Mouse (Mus musculus) forebrain, embryonic 15.5 days (tissue): Measurements from ENCODE around the gene Zbtb20. TPM values are rescaled to one million over a fixed set of nuclear protein-coding genes. Genes with fewer than 3 reads are reported as not detected.

Experiments
- ATAC-seq: fragments of 200-750 bp; cut with Nextera tagmentation; replicated peaks from 2 replicates; pipeline ENCODE4 v1.8.0; 2017; ENCODE audit warnings: mild to moderate bottlenecking, moderate TSS enrichment, moderate library complexity
- H3K27ac ChIP-seq: fragments of 300-500 bp; sonication (generic); replicated peaks from 2 replicates; pipeline ENCODE4 v1.5.1; 2015; ENCODE audit warnings: mild to moderate bottlenecking, inconsistent platforms
- H3K27me3 ChIP-seq: fragments of 300-500 bp; sonication (generic); 2 replicates; pipeline ENCODE4 v1.6.1; 2015; ENCODE audit warnings: inconsistent platforms
- H3K36me3 ChIP-seq: fragments of 300-500 bp; sonication (generic); 2 replicates; pipeline ENCODE4 v1.6.1; 2015; ENCODE audit warnings: mild to moderate bottlenecking, inconsistent platforms
- H3K4me1 ChIP-seq: fragments of 300-500 bp; sonication (generic); 2 replicates; pipeline ENCODE4 v1.6.1; 2015; ENCODE audit warnings: inconsistent platforms
- H3K4me2 ChIP-seq: fragments of 300-500 bp; sonication (generic); replicated peaks from 2 replicates; pipeline ENCODE4 v1.6.1; 2015; ENCODE audit warnings: mild to moderate bottlenecking, inconsistent platforms
- H3K4me3 ChIP-seq: fragments of 300-500 bp; sonication (generic); 2 replicates; pipeline ENCODE4 v1.5.1; 2015; ENCODE audit warnings: mild to moderate bottlenecking, inconsistent platforms
- H3K9ac ChIP-seq: fragments of 300-500 bp; sonication (generic); replicated peaks from 2 replicates; pipeline ENCODE4 v1.6.1; 2015; ENCODE audit warnings: mild to moderate bottlenecking, inconsistent platforms
- H3K9me3 ChIP-seq: fragments of 300-500 bp; sonication (generic); 2 replicates; pipeline ENCODE4 v1.6.1; 2016; ENCODE audit warnings: inconsistent platforms
- WGBS: fragments of 180-500 bp; shearing (Covaris S2); methylation state at CpG from one replicate; pipeline ENCODE4 v1.1.7; 2015; ENCODE audit warnings: mixed read lengths; 5-methylcytosine and 5-hydroxymethylcytosine counted together
- polyA plus RNA-seq: library from polyadenylated mRNA; unstranded; fragments of >200 nt; fragmentation: Nextera tagmentation; extraction: Ambion mirVana; gene quantifications from 2 replicates; pipeline ENCODE4 v1.2.1, GENCODE M21; 2015

Gene Zbtb20
- polyA plus RNA-seq, 1 experiment from 2014 or later, result 143 TPM

DNA sequence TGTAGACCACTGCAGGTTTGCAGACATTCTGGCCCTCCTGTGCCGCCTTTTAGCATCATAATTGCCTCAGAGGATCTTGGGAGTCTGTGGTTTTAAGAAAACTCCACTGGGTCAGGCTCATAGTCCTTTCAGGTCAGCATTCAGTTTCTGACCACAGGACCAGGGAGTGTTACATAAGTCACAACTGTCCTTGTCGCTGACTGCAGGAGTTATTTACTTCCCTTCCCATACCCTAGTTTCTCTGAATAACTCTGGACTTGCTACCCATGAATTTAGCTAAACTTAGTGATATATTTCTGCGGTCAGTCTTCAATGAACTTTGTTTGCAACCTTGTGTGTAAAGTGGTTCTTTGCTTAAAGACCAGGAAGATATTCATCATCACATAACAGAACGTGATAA, 669.6 kb downstream of the Zbtb20 start:
- H3K4me2 ChIP-seq, result no peak overlapping the region
- no peaks in the 10 kb centered on the region for H3K27me3 ChIP-seq
- no peak for ATAC-seq
- no peak overlapping the region for H3K4me3 ChIP-seq
- no peaks in the 10 kb centered on the region for H3K9me3 ChIP-seq
- H3K4me1 ChIP-seq, result peaks cover 49% of the 10 kb centered on the region
- no peak overlapping the region for H3K9ac ChIP-seq
- H3K27ac ChIP-seq, result no peak overlapping the region
- H3K36me3 ChIP-seq, result no peaks in the 10 kb centered on the region
- WGBS, result 94% methylated on average over 4 of the region's 4 CpGs

DNA sequence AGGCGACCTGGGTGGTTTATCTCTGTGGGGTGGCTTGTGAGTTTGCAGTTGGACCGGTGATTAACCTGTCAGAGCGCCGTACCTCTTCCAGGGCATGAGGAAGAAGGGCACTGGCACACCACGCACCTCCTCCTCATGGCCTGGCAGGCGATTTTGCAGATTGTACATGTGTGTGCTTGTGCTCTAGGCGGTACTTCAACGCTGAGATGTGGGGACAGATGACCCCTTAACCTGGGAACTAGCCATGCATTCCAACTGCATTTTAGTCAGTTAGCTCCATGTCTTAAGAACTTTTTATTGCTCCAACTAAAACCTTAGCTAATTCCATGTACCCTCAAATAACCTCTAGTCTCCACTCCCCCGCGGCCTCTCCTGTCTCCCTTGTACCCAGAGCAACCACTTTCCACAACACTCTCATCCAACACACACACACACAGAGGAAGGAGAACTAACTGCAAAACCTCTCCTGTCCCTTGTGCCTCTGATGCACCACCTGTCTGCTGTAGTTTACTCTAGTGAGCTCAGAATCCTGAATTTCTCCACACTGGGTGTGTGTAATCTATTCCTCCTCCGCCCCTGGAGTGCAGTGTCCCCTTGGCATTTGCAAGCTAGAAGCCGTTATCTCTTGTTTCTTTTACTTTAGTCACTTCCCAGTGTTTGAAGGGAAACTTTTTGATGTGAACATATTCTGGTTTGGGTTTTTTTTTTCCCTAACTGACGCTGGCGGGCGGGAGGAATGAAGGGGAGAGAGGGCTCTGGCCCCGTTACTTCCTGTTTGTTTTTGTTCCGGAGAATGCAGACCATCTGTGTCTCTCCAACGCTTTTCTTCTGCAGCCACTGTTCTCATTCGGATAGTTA, 671.9 kb downstream of the Zbtb20 start:
- Histone ChIP-seq H3K27ac (peak overlapping the region; percentile 66), H3K36me3 (no peaks in the 10 kb centered on the region), H3K27me3 (no peaks in the 10 kb centered on the region), H3K4me1 (peaks cover 51% of the 10 kb centered on the region), H3K9ac (no peak overlapping the region), H3K4me2 (no peak overlapping the region), H3K9me3 (no peaks in the 10 kb centered on the region), H3K4me3 (no peak overlapping the region)
- ATAC-seq, result peak; percentile 67
- WGBS, result 27% methylated on average over 19 of the region's 19 CpGs

DNA sequence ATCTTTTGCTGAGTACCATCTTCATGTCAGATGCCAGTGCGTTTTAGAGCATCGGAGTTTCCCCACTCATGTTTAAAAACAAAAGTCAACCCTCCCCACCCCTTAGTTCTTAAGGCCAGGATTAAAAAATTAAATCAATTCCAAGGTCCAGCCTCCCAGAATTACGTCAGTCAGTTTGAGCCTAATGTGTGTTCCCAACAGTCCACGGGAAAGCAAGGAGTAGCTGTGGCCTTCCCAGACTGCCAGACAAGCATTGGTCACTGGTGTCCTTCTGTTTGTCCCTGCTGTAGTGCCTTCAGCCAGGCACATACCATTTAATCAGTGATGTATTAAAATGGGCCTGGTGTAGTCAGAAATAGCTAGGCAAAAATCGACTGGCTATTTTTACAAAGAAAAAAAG, 673.1 kb downstream of the Zbtb20 start:
- no peak overlapping the region for H3K4me3 ChIP-seq
- no peak overlapping the region for H3K4me2 ChIP-seq
- 55% methylated on average over 5 of the region's 5 CpGs for WGBS
- peak overlapping the region; percentile 66; the same call in 1 of the 2 replicates for H3K27ac ChIP-seq
- H3K9ac ChIP-seq, result no peak overlapping the region
- ATAC-seq, result no peak
- H3K27me3 ChIP-seq, result no peaks in the 10 kb centered on the region
- H3K9me3 ChIP-seq, result no peaks in the 10 kb centered on the region
- H3K4me1 ChIP-seq, result peaks cover 56% of the 10 kb centered on the region
- no peaks in the 10 kb centered on the region for H3K36me3 ChIP-seq

DNA sequence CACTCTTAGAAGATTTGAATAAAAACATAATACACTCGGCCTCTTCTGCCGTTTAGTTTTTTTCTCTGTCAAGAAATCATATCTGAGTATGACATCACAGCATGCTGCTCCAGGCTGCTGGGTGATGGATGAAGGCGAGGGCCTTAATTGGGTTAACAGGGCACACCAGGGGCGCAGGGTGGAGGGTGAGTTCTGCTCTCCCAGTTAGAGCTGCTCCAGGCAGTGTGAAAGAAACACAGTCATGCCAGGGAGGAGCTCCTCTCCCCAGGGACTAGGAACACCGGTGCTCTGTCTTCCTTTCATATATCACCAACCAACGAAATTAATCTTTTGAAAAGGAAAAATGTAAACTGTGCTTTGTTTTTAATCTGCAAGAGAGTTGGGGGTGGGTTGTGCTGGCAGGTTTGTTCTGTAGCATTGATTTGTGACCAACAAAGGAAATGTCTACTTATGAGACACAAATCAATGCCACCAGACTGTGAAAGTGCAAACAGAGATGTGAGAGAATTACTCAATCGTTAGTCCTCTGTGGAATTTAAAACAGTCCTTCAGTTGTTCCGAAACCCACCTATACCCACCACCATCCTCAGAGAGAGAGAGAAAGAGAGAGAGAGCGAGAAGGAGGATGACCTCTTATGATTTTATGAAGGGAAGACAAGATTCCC, 673.9 kb downstream of the Zbtb20 start:
- Histone ChIP-seq H3K4me3 (no peak overlapping the region), H3K4me2 (no peak overlapping the region), H3K27ac (peak overlapping the region; percentile 3; the same call in 1 of the 2 replicates), H3K27me3 (no peaks in the 10 kb centered on the region), H3K4me1 (peaks cover 57% of the 10 kb centered on the region), H3K9ac (no peak overlapping the region), H3K36me3 (no peaks in the 10 kb centered on the region), H3K9me3 (no peaks in the 10 kb centered on the region)
- ATAC-seq, result no peak
- 41% methylated on average over 9 of the region's 9 CpGs for WGBS

DNA sequence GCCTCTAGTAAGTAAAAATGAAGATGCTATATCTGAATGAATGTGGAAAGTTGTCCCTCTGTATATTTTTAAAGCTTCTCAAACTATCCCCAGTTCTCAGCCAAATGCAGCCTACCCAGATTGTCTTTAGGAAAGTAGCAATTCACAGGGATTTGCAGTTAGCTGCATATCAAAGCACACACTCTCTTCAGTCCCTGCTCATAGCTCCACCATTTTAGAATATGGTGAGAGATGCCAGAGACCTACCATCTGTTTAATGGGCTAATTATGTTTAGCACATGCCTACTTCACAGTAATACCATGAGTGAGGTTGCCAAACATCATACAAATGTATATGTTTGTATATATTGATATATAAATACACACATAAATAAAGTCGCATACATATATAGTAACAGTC, 676.8 kb downstream of the Zbtb20 start:
- no peak overlapping the region for H3K4me3 ChIP-seq
- H3K9me3 ChIP-seq, result no peaks in the 10 kb centered on the region
- H3K9ac ChIP-seq, result no peak overlapping the region
- peak; percentile 57; the same call in 1 of the 2 replicates for ATAC-seq
- H3K27ac ChIP-seq, result no peak overlapping the region
- H3K4me1 ChIP-seq, result peaks cover 44% of the 10 kb centered on the region
- H3K27me3 ChIP-seq, result no peaks in the 10 kb centered on the region
- no peak overlapping the region for H3K4me2 ChIP-seq
- WGBS, result 90% methylated on average over 1 of the region's 1 CpGs
- no peaks in the 10 kb centered on the region for H3K36me3 ChIP-seq

DNA sequence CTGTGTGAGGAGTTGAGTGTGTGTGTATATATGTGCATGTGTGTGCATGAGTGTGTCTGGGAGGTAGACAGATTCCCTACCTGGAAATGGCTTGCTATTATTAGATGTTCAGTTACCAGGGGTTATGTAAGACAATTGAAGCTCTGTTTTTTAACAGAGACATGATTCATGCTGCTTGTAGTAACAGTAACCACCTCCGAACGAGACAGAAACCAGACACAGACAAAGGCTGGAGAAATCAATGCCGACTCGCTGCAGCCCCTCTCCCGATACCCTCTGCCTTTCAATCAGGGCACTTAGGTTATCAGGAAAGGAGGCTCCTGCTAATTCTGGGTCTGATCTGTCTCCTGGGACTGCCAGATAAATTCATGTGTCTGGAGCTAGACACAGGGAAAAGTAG, 681.7 kb downstream of the Zbtb20 start:
- H3K36me3 ChIP-seq, result no peaks in the 10 kb centered on the region
- no peak overlapping the region for H3K9ac ChIP-seq
- peaks cover 15% of the 10 kb centered on the region for H3K4me1 ChIP-seq
- no peak overlapping the region for H3K4me2 ChIP-seq
- no peak overlapping the region for H3K4me3 ChIP-seq
- 44% methylated on average over 5 of the region's 5 CpGs for WGBS
- no peaks in the 10 kb centered on the region for H3K9me3 ChIP-seq
- no peak for ATAC-seq
- H3K27me3 ChIP-seq, result no peaks in the 10 kb centered on the region
- peak overlapping the region; percentile 59 for H3K27ac ChIP-seq

DNA sequence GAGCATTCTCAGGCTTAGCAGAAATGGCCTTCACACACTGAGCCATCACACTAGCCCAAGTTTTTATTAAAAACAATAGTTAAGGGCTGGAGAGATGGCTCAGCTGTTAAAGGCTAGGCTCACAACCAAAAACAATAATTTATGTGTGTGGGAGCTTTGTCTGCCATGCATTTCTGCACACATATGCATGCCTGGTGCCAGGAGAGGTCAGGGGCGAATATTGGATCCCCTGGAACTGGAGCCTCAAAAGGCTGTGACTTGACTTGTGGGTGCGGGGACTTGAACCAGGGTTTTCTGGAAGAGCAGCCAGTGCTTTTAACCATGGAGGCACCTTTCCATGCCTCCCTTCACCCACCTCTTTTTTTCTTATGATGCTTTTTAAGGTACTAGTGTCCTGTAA, 685.6 kb downstream of the Zbtb20 start:
- peaks cover 6% of the 10 kb centered on the region for H3K4me1 ChIP-seq
- no peaks in the 10 kb centered on the region for H3K27me3 ChIP-seq
- WGBS, result 97% methylated on average over 2 of the region's 2 CpGs
- H3K4me2 ChIP-seq, result no peak overlapping the region
- no peak overlapping the region for H3K9ac ChIP-seq
- no peak overlapping the region for H3K4me3 ChIP-seq
- no peaks in the 10 kb centered on the region for H3K9me3 ChIP-seq
- H3K27ac ChIP-seq, result no peak overlapping the region
- H3K36me3 ChIP-seq, result no peaks in the 10 kb centered on the region
- ATAC-seq, result no peak

DNA sequence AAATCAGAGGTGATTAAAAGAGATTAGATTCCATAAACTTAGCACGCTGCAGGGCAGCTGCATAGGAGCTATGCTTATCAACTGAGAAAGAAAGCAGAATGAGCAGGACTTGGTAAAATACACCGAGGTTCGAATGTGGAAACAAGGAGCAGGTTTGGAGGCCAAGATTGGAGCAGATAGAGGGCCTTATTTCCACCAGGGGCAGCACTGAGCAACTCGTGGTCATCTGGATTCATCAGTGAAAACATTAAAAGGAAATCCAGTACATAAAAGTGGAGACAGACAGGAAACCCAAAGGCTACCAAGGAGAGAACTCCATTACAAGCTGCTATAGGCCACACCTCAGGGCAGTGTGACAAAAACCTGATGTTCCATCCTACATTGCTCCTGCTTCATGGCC, 686.3 kb downstream of the Zbtb20 start:
- H3K27ac ChIP-seq, result no peak overlapping the region
- ATAC-seq, result no peak
- 84% methylated on average over 4 of the region's 4 CpGs for WGBS
- H3K9me3 ChIP-seq, result no peaks in the 10 kb centered on the region
- H3K4me2 ChIP-seq, result no peak overlapping the region
- H3K9ac ChIP-seq, result no peak overlapping the region
- H3K4me1 ChIP-seq, result peaks cover 6% of the 10 kb centered on the region
- no peaks in the 10 kb centered on the region for H3K36me3 ChIP-seq
- no peaks in the 10 kb centered on the region for H3K27me3 ChIP-seq
- no peak overlapping the region for H3K4me3 ChIP-seq

DNA sequence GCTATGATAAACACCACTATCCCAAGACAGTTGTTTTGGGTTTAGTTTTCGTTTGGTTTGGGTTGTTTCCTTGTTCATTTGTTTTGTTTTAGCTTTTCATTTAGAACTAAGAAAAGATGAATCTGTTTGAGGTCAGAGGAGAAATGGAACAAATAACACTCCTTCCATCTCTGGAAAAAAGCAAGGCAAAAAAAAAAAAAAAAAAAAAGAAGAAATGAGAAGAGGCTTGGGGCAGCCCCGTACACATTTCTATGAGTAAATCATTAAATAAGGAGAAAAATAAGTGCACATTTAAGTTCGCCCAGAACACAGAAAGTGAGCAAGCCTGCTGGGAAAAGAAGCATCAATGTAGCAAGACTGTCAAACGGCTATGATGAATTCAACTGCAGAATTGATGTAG, 690.2 kb downstream of the Zbtb20 start:
- Histone ChIP-seq H3K9me3 (no peaks in the 10 kb centered on the region), H3K36me3 (peaks cover 6% of the 10 kb centered on the region; the same call in 1 of the 2 replicates), H3K4me2 (no peak overlapping the region), H3K27ac (no peak overlapping the region), H3K4me3 (no peak overlapping the region), H3K27me3 (no peaks in the 10 kb centered on the region), H3K4me1 (no peaks in the 10 kb centered on the region), H3K9ac (no peak overlapping the region)
- ATAC-seq, result no peak
- WGBS, result 80% methylated on average over 4 of the region's 4 CpGs

DNA sequence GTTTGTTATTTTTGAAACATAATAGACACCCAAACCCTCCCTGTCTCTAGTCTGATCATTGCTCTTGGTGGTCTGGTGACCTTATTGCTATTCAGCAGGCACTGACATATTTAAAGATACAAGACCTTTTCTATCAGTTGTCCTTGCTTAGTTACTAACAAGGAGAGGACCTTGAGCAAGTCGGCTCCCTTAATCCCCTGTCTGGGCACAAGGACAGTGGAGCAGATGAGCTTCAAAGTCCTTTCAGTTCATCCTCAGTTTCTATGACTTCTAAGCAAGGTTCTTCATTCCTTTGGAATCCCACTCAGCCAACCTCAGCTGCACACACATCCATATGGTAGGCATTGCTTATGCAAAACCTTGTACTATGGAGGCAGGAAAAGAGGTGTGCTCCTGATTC, 690.8 kb downstream of the Zbtb20 start:
- no peak for ATAC-seq
- H3K27me3 ChIP-seq, result no peaks in the 10 kb centered on the region
- no peak overlapping the region for H3K27ac ChIP-seq
- no peak overlapping the region for H3K4me2 ChIP-seq
- H3K9ac ChIP-seq, result no peak overlapping the region
- peaks cover 6% of the 10 kb centered on the region; the same call in 1 of the 2 replicates for H3K36me3 ChIP-seq
- no peaks in the 10 kb centered on the region for H3K4me1 ChIP-seq
- no peak overlapping the region for H3K4me3 ChIP-seq
- 90% methylated on average over 1 of the region's 1 CpGs for WGBS
- H3K9me3 ChIP-seq, result no peaks in the 10 kb centered on the region

DNA sequence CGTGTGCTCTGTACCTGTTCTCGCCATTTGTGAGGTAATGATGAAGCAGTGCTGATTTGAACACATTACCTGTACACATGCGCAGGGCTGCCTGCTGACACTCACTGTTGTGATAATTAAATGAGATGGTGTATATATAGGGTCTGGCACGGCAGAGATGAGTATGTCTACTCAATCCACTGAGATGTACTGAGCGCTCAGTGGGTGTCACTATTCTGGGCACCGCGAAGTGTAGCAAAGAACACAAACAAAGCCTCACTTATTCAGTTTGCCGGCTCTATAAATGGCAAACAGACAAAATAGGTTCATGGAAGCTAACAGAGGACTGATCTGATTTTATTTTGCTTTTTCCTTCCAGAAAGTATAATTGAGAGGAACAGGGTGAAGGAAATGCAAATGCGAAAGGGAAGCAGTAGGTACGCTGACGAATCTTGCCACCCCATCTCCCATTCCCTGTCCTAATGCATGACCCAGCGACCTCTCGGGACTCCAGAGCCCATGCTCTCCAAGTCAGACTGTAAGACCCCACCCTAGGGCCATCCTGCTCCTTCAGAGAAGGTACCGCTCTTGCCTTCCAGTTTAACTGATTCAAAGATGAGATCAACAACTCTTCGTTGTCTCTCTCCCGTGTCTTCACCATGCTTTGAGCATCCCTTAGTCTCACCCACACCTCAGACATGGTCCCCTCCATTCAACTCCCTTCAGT, 695.8 kb downstream of the Zbtb20 start:
- Histone ChIP-seq H3K27me3 (no peaks in the 10 kb centered on the region), H3K36me3 (peaks cover 6% of the 10 kb centered on the region; the same call in 1 of the 2 replicates), H3K9ac (no peak overlapping the region), H3K4me3 (no peak overlapping the region), H3K4me1 (peaks cover 34% of the 10 kb centered on the region), H3K4me2 (no peak overlapping the region), H3K27ac (0 out of 2 replicates have a peak overlapping the region, but pooled peaks have one; percentile 83), H3K9me3 (no peaks in the 10 kb centered on the region)
- 79% methylated on average over 16 of the region's 16 CpGs for WGBS
- no peak for ATAC-seq

DNA sequence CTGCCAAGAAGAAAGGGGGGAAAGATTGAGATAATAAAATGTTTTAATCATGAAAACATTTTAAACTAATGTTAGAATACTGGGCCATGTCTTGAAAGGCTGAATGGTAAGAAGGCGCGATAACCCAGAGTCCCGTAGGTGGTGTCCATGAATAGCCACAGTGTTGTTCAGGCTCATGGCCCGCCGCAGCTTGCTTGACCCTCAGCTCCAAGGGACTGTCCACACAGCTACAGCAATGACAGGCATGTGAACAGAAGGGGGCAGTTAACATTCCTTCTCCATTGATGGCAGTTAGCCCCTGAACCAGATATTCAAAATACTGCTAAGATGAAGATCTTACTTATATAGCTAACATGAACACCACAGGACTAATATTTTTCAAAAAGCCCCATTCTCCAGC, 696.5 kb downstream of the Zbtb20 start:
- no peaks in the 10 kb centered on the region for H3K9me3 ChIP-seq
- H3K4me2 ChIP-seq, result no peak overlapping the region
- no peak for ATAC-seq
- H3K4me3 ChIP-seq, result no peak overlapping the region
- peak overlapping the region; percentile 83 for H3K27ac ChIP-seq
- 84% methylated on average over 5 of the region's 5 CpGs for WGBS
- peaks cover 6% of the 10 kb centered on the region; the same call in 1 of the 2 replicates for H3K36me3 ChIP-seq
- no peak overlapping the region for H3K9ac ChIP-seq
- H3K4me1 ChIP-seq, result peaks cover 37% of the 10 kb centered on the region
- H3K27me3 ChIP-seq, result no peaks in the 10 kb centered on the region
